Mouse (Mus musculus) left cerebral cortex, adult 2 months (tissue): Measurements from ENCODE around the gene Sp1. TPM values are rescaled to one million over a fixed set of nuclear protein-coding genes. Genes with fewer than 3 reads are reported as not detected.
A peak's percentile ranks its signal among the peaks of the same experiment; 100 is the strongest.

Experiments used
- DNase-seq, 2 experiments: peaks; one replicate each; pipeline ENCODE4 v3.0.0; 2021 to 2022; ENCODE audit warnings: low spot score in 2 of 2, mixed read lengths in 1 of 2; ENCODE audit errors: extremely low spot score in 1 of 2
- H3K27ac ChIP-seq: fragments of 200-600 bp; 2 replicates; pipeline ENCODE4 v1.8.1; 2022
- H3K4me3 ChIP-seq: fragments of 200-600 bp; 2 replicates; pipeline ENCODE4 v1.8.1; 2022
- CTCF ChIP-seq: fragments of 200-600 bp; IDR thresholded peaks from 2 replicates; pipeline ENCODE4 v1.8.1; 2022; ENCODE audit warnings: antibody characterized with exemption, mild to moderate bottlenecking, moderate library complexity
- intact Hi-C: fragments of 180-260 bp; cut with DNase I; formaldehyde crosslinking; loops from one replicate; pipeline ENCODE4 v1.15.1; 2025
- long read RNA-seq, 2 experiments: library from polyadenylated mRNA; stranded (forward); transcript quantifications; one replicate each; pipeline ENCODE4 v2.0.0; 2021; ENCODE audit warnings: borderline mapping rate in 2 of 2
- total RNA-seq, 2 experiments: library from RNA; stranded (reverse); gene quantifications; 2 replicates each; pipeline ENCODE4 v1.2.3; 2021

Sp1 gene
- 10 to 100 TPM; 26.8 to 27.2 TPM for total RNA-seq
- long read RNA-seq, experiment 1, full-length matches to known transcripts, result 2 of 7 reads
- long read RNA-seq, experiment 1, partial matches to known transcripts, result 0 of 7 reads
- long read RNA-seq, experiment 1, other reads (novel, unspliced or antisense), result 5 of 7 reads
- long read RNA-seq, experiment 2, full-length matches to known transcripts, result 7 of 8 reads
- long read RNA-seq, experiment 2, partial matches to known transcripts, result 1 of 8 reads
- long read RNA-seq, experiment 2, other reads (novel, unspliced or antisense), result 0 of 8 reads

GRCm38 (mm10) chr15:102405489-102406195, at the start of gene Sp1:
Gene Sp1, plus strand, starts transcription at chr15:102406143.
- DNase-seq, result peak; percentile 98 to 99
- no peak; the same call in 1 of the 2 replicates for TF ChIP-seq CTCF
- intact Hi-C loops, result loop anchor here (1.0 to 5.0 kb wide), 2 partner anchors 65 to 112 kb away; partner anchors contain the start of genes Map3k12, Pcbp2 and Tarbp2
- Histone ChIP-seq H3K4me3 (peak within 1 kb of the TSS; percentile 65), H3K27ac (peak within 1 kb of the TSS; percentile 97)

- intact Hi-C loops, result no loop called here
Measured at GRCm38 (mm10) chr15:102356501-102357325, 49.2 kb upstream of the Sp1 start.

GRCm38 (mm10) chr15:102358126-102358525, 47.8 kb upstream of the Sp1 start:
- no peak overlapping the region for H3K27ac ChIP-seq
- H3K4me3 ChIP-seq, result no peak overlapping the region
- DNase-seq, result no peak
- intact Hi-C loops, result no loop called here
- TF ChIP-seq CTCF, result no peak

More at GRCm38 (mm10) chr15:102356501-102357325, 49.2 kb upstream of the Sp1 start:
- no peak overlapping the region for H3K4me3 ChIP-seq
- peak overlapping the region; percentile 85; the same call in 1 of the 2 replicates for H3K27ac ChIP-seq
- no peak for TF ChIP-seq CTCF
- no peak for DNase-seq

GRCm38 (mm10) chr15:102358834-102359233, 47.1 kb upstream of the Sp1 start:
- no peak for TF ChIP-seq CTCF
- intact Hi-C loops, result no loop called here
- no peak overlapping the region for H3K4me3 ChIP-seq
- H3K27ac ChIP-seq, result no peak overlapping the region
- DNase-seq, result no peak

GRCm38 (mm10) chr15:102362648-102363047, 43.3 kb upstream of the Sp1 start:
- no peak overlapping the region for H3K27ac ChIP-seq
- DNase-seq, result no peak
- intact Hi-C loops, result no loop called here
- no peak for TF ChIP-seq CTCF
- H3K4me3 ChIP-seq, result no peak overlapping the region

- Histone ChIP-seq H3K4me3 (no peak overlapping the region), H3K27ac (no peak overlapping the region)
- DNase-seq, result no peak
- TF ChIP-seq CTCF, result no peak
- intact Hi-C loops, result no loop called here
Measured at GRCm38 (mm10) chr15:102364678-102365077, 41.3 kb upstream of the Sp1 start.

- no peak for TF ChIP-seq CTCF
- Histone ChIP-seq H3K27ac (no peak overlapping the region), H3K4me3 (no peak overlapping the region)
- DNase-seq, result no peak
- intact Hi-C loops, result no loop called here
Measured at GRCm38 (mm10) chr15:102366238-102366637, 39.7 kb upstream of the Sp1 start.

- Histone ChIP-seq H3K4me3 (no peak within 1 kb of the TSS), H3K27ac (no peak within 1 kb of the TSS)
- TF ChIP-seq CTCF, result no peak
- no peak for DNase-seq
- intact Hi-C loops, result no loop called here
Measured at GRCm38 (mm10) chr15:102366733-102367344, 39.1 kb upstream of the Sp1 start, which contains the start of gene Sp7. Gene Sp7, minus strand, starts transcription at chr15:102367182.

GRCm38 (mm10) chr15:102369972-102370371, 36.0 kb upstream of the Sp1 start:
- DNase-seq, result no peak
- intact Hi-C loops, result no loop called here
- no peak overlapping the region for H3K27ac ChIP-seq
- no peak overlapping the region for H3K4me3 ChIP-seq
- TF ChIP-seq CTCF, result no peak

GRCm38 (mm10) chr15:102370727-102371126, 35.2 kb upstream of the Sp1 start:
- Histone ChIP-seq H3K4me3 (no peak overlapping the region), H3K27ac (no peak overlapping the region)
- no peak for DNase-seq
- intact Hi-C loops, result no loop called here
- TF ChIP-seq CTCF, result no peak

GRCm38 (mm10) chr15:102376453-102377162, 29.3 kb upstream of the Sp1 start:
- DNase-seq, result peak; percentile 27 to 40
- Histone ChIP-seq H3K27ac (peak overlapping the region; percentile 72), H3K4me3 (peak overlapping the region; percentile 65)
- TF ChIP-seq CTCF, result no peak
- intact Hi-C loops, result loop anchor here (1.0 to 5.0 kb wide), 2 partner anchors 21 to 34 kb away; no protein-coding TSS in a partner anchor
